Mouse (Mus musculus) heart, postnatal 0 days (tissue): ENCODE data around the gene Zscan21. TPM values are rescaled to one million over a fixed set of nuclear protein-coding genes. Genes with fewer than 3 reads are reported as not detected.

ENCODE experiments used
- ATAC-seq: fragments of 200-750 bp; cut with Nextera tagmentation; 2 replicates; pipeline ENCODE4 v1.8.0; 2017; ENCODE audit warnings: low read depth, moderate number of reproducible peaks, moderate library complexity; ENCODE audit not compliant: insufficient read depth
- DNase-seq: peaks from one replicate; pipeline ENCODE4 v3.0.0-alpha.2; 2016; ENCODE audit warnings: low spot score
- H3K27ac ChIP-seq: fragments of 300-500 bp; sonication (generic); 2 replicates; pipeline ENCODE4 v1.5.1; 2014; ENCODE audit warnings: low read depth, mild to moderate bottlenecking
- H3K27me3 ChIP-seq: fragments of 300-500 bp; sonication (generic); 2 replicates; pipeline ENCODE4 v1.6.1; 2014; ENCODE audit warnings: low read length, mixed read lengths; ENCODE audit not compliant: control insufficient read depth, insufficient read depth
- H3K36me3 ChIP-seq: fragments of 300-500 bp; sonication (generic); replicated peaks from 2 replicates; pipeline ENCODE4 v1.6.1; 2014; ENCODE audit warnings: low read length, mixed read lengths; ENCODE audit not compliant: control insufficient read depth, insufficient read depth
- H3K4me1 ChIP-seq: fragments of 300-500 bp; sonication (generic); 2 replicates; pipeline ENCODE4 v1.6.1; 2014; ENCODE audit warnings: antibody characterized with exemption; ENCODE audit not compliant: control insufficient read depth, insufficient read depth
- H3K4me2 ChIP-seq: fragments of 300-500 bp; sonication (generic); 2 replicates; pipeline ENCODE4 v1.6.1; 2014; ENCODE audit warnings: low read depth, mild to moderate bottlenecking, low read length, moderate library complexity
- H3K4me3 ChIP-seq: fragments of 300-500 bp; sonication (generic); 2 replicates; pipeline ENCODE4 v1.5.1; 2014; ENCODE audit warnings: low read depth, low read length
- H3K9ac ChIP-seq: fragments of 300-500 bp; sonication (generic); replicated peaks from 2 replicates; pipeline ENCODE4 v1.6.1; 2014; ENCODE audit warnings: low read depth, low read length, mixed read lengths
- H3K9me3 ChIP-seq: fragments of 300-500 bp; sonication (generic); replicated peaks from 2 replicates; pipeline ENCODE4 v1.6.1; 2016; ENCODE audit warnings: low read length; ENCODE audit not compliant: control insufficient read depth
- CTCF ChIP-seq: IDR thresholded peaks from 2 replicates; pipeline ENCODE4 v1.5.1; 2016; ENCODE audit warnings: antibody characterized with exemption, control low read depth, low read depth
- EP300 ChIP-seq: IDR thresholded peaks from 2 replicates; pipeline ENCODE4 v1.6.1; 2016; ENCODE audit warnings: antibody characterized with exemption, low read depth
- WGBS: fragments of 180-500 bp; shearing (Covaris S2); extraction: QIAGEN DNeasy Blood & Tissue Kit; methylation state at CpG from one replicate; pipeline ENCODE4 v1.1.7; 2014; 5-methylcytosine and 5-hydroxymethylcytosine counted together
- polyA plus RNA-seq: library from polyadenylated mRNA; unstranded; fragments of >200 nt; fragmentation: Nextera tagmentation; extraction: Ambion mirVana; gene quantifications from 2 replicates; pipeline ENCODE4 v1.2.1, GENCODE M21; 2015
- total RNA-seq: library from RNA; depleted of rRNA; stranded (reverse); fragments of >200 nt; gene quantifications from 2 replicates; pipeline ENCODE4 v1.2.3, GENCODE M21; 2014; ENCODE audit warnings: low replicate concordance

Gene Zscan21
- total and polyA plus RNA-seq, 2 experiments from 2014 or later = 14.0 to 25.0 TPM

- Histone ChIP-seq H3K36me3 (no peaks in the 10 kb centered on the region), H3K4me2 (no peak overlapping the region), H3K4me1 (peaks cover 3% of the 10 kb centered on the region), H3K9me3 (no peaks in the 10 kb centered on the region), H3K27ac (no peak overlapping the region), H3K9ac (no peak overlapping the region), H3K27me3 (no peaks in the 10 kb centered on the region), H3K4me3 (no peak overlapping the region)
- no peak for ATAC-seq
- WGBS = 76% methylated on average over 9 of the region's 9 CpGs
- no peak for TF ChIP-seq EP300
- no peak for TF ChIP-seq CTCF
- no peak for DNase-seq
Observed at GRCm38 (mm10) chr5:138081446-138081845, 35.3 kb upstream of the Zscan21 start.

DNA sequence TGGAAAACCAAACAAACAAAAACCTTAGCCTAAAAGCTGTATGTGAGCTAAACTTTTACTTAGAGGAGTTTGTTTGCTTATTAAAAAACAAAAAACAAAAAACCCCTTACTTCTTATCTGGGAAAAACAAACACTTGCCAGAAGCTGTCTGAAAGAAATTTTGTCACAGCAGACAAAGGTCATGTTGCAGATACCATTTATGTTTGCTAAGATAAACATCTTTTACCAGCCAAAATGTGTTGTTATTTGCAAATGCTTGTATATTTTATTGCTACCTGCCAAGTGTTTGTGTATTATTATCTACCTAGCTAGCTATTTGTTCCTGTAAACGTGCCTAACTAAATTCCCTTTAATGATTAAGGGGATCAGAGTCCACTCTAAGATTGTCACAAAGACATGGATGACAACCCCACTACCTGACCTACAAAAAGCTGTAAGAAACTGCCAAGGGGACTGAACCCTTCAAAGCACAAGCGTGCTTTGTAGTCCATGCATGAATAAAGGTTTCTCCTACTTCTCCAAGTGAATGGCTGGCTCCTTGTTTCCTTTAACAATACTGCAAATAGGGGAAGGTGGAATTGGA, 33.3 kb upstream of the Zscan21 start:
- Histone ChIP-seq H3K9me3 (no peaks in the 10 kb centered on the region), H3K36me3 (no peaks in the 10 kb centered on the region; the same call in 1 of the 2 replicates), H3K27me3 (no peaks in the 10 kb centered on the region), H3K27ac (no peak overlapping the region), H3K4me3 (no peak overlapping the region), H3K4me2 (no peak overlapping the region), H3K4me1 (peaks cover 8% of the 10 kb centered on the region), H3K9ac (no peak overlapping the region)
- ATAC-seq = no peak
- DNase-seq = no peak
- TF ChIP-seq CTCF (no peak), EP300 (no peak)
- 67% methylated on average over 2 of the region's 2 CpGs for WGBS

- WGBS = 87% methylated on average over 2 of the region's 2 CpGs
- peaks cover 8% of the 10 kb centered on the region for H3K4me1 ChIP-seq
- ATAC-seq = no peak
Observed at GRCm38 (mm10) chr5:138083936-138084335, 32.8 kb upstream of the Zscan21 start.

GRCm38 (mm10) chr5:138084507-138084906, 32.2 kb upstream of the Zscan21 start:
- 45% methylated on average over 2 of the region's 2 CpGs for WGBS
- H3K4me3 ChIP-seq = peak overlapping the region; percentile 78
- peaks cover 8% of the 10 kb centered on the region for H3K4me1 ChIP-seq
- DNase-seq (no peak), ATAC-seq (no peak)
- peaks cover 5% of the 10 kb centered on the region; the same call in 1 of the 2 replicates for H3K36me3 ChIP-seq
- H3K9me3 ChIP-seq = no peaks in the 10 kb centered on the region
- H3K9ac ChIP-seq = peak overlapping the region; percentile 93; the same call in 1 of the 2 replicates
- H3K27me3 ChIP-seq = no peaks in the 10 kb centered on the region
- H3K27ac ChIP-seq = no peak overlapping the region
- H3K4me2 ChIP-seq = peak overlapping the region; percentile 87
- TF ChIP-seq CTCF (no peak), EP300 (no peak)

More at GRCm38 (mm10) chr5:138083936-138084335, 32.8 kb upstream of the Zscan21 start:
- TF ChIP-seq CTCF (no peak), EP300 (no peak)
- Histone ChIP-seq H3K27ac (no peak overlapping the region), H3K4me3 (no peak overlapping the region), H3K27me3 (no peaks in the 10 kb centered on the region), H3K36me3 (no peaks in the 10 kb centered on the region; the same call in 1 of the 2 replicates), H3K9ac (no peak overlapping the region), H3K4me2 (no peak overlapping the region), H3K9me3 (no peaks in the 10 kb centered on the region)
- DNase-seq = no peak

DNA sequence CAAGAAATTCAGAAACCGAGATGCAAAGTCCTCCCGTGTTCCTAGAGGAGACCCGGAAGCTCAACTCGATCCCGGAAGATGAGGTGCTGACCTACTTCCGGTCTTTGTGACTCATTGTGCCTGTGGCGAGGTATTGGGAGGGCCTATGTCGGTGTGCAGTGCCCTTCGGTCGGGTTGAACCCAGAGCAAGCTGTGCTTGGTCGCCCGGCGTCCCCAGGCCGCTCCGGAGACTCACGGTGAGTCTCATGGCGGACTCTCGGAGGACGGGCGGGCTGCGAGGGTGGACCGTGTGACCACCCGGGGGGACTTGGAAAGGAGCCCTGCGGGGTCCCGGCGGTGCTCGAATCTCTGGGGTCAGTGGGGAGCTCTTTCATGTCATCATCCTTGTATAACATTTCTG, 31.7 kb upstream of the Zscan21 start, which contains the start of gene Zkscan1:
Gene Zkscan1, plus strand, starts transcription at position 89 of the 400 bp plus-strand sequence.
- H3K36me3 ChIP-seq = peaks cover 5% of the 10 kb centered on the region; the same call in 1 of the 2 replicates
- H3K27me3 ChIP-seq = no peaks in the 10 kb centered on the region
- TF ChIP-seq CTCF (no peak), EP300 (no peak)
- H3K9me3 ChIP-seq = no peaks in the 10 kb centered on the region
- under 1% methylated on average over 27 of the region's 27 CpGs for WGBS
- H3K4me1 ChIP-seq = peaks cover 8% of the 10 kb centered on the region
- H3K27ac ChIP-seq = peak within 1 kb of the TSS; percentile 83
- peak within 1 kb of the TSS; percentile 93 for H3K9ac ChIP-seq
- peak within 1 kb of the TSS; percentile 78 for H3K4me3 ChIP-seq
- DNase-seq (peak; percentile 92), ATAC-seq (peak; percentile 98)
- peak within 1 kb of the TSS; percentile 87 for H3K4me2 ChIP-seq

GRCm38 (mm10) chr5:138085421-138085911, 31.2 kb upstream of the Zscan21 start:
- Histone ChIP-seq H3K9ac (peak overlapping the region; percentile 93), H3K9me3 (no peaks in the 10 kb centered on the region), H3K27ac (peak overlapping the region; percentile 83), H3K4me3 (peak overlapping the region; percentile 78), H3K36me3 (peaks cover 5% of the 10 kb centered on the region; the same call in 1 of the 2 replicates), H3K4me2 (peak overlapping the region; percentile 87), H3K27me3 (no peaks in the 10 kb centered on the region), H3K4me1 (peaks cover 8% of the 10 kb centered on the region)
- ATAC-seq (peak; percentile 25; the same call in 1 of the 2 replicates), DNase-seq (peak; percentile 22)
- TF ChIP-seq EP300 = no peak
- TF ChIP-seq CTCF = no peak
- WGBS = under 1% methylated on average over 18 of the region's 18 CpGs
